Mouse (Mus musculus): Measurements from ENCODE around the gene Asxl2. TPM values are rescaled to one million over a fixed set of nuclear protein-coding genes. Genes with fewer than 3 reads are reported as not detected.
A peak's percentile ranks its signal among the peaks of the same experiment; 100 is the strongest.

The Asxl2 gene
- total and polyA plus RNA-seq, 2 experiments from 2014 or later, result 9.5 to 16.0 TPM

- peaks cover 5% of the 10 kb centered on the region; the same call in 1 of the 2 replicates for H3K4me1 ChIP-seq (ENCODE audit: insufficient read depth, low read length)
- H3K9me3 ChIP-seq (ENCODE audit: low read length), result no peaks in the 10 kb centered on the region
- DNase-seq (ENCODE audit: low spot score), result no peak
- H3K27ac ChIP-seq (ENCODE audit: low read depth, low read length), result no peak overlapping the region
- H3K27me3 ChIP-seq (ENCODE audit: insufficient read depth, low read length), result no peaks in the 10 kb centered on the region
- no peak overlapping the region for H3K9ac ChIP-seq (replicated peaks; ENCODE audit: low read length, poor library complexity, severe bottlenecking)
- H3K4me3 ChIP-seq (ENCODE audit: low read depth, low read length), result no peak overlapping the region
- no peak for ATAC-seq (ENCODE audit: low FRiP score)
- 88% methylated on average over 2 of the region's 2 CpGs for WGBS
- no peak overlapping the region for H3K4me2 ChIP-seq (ENCODE audit: low read depth, low read length, poor library complexity, severe bottlenecking)
- no peaks in the 10 kb centered on the region for H3K36me3 ChIP-seq (ENCODE audit: insufficient read depth, low read length)
- TF ChIP-seq CTCF (IDR thresholded peaks at IDR 0.05), result no peak
Observed at GRCm38 (mm10) chr12:3429681-3430442, 3.2 kb downstream of the Asxl2 start.

GRCm38 (mm10) chr12:3430443-3430753, 3.7 kb downstream of the Asxl2 start:
- TF ChIP-seq CTCF (IDR thresholded peaks at IDR 0.05), result no peak
- H3K27ac ChIP-seq (ENCODE audit: low read depth, low read length), result no peak overlapping the region
- no peaks in the 10 kb centered on the region for H3K27me3 ChIP-seq (ENCODE audit: insufficient read depth, low read length)
- H3K9me3 ChIP-seq (ENCODE audit: low read length), result no peaks in the 10 kb centered on the region
- DNase-seq (ENCODE audit: low spot score), result no peak
- no peak overlapping the region for H3K4me3 ChIP-seq (ENCODE audit: low read depth, low read length)
- H3K36me3 ChIP-seq (ENCODE audit: insufficient read depth, low read length), result no peaks in the 10 kb centered on the region
- H3K4me1 ChIP-seq (ENCODE audit: insufficient read depth, low read length), result peaks cover 2% of the 10 kb centered on the region; the same call in 1 of the 2 replicates
- H3K4me2 ChIP-seq (ENCODE audit: low read depth, low read length, poor library complexity, severe bottlenecking), result no peak overlapping the region
- no peak for ATAC-seq (ENCODE audit: low FRiP score)
- no peak overlapping the region for H3K9ac ChIP-seq (replicated peaks; ENCODE audit: low read length, poor library complexity, severe bottlenecking)

GRCm38 (mm10) chr12:3430985-3431384, 4.3 kb downstream of the Asxl2 start:
- Histone ChIP-seq H3K4me1 (ENCODE audit: insufficient read depth, low read length) (no peaks in the 10 kb centered on the region; the same call in 1 of the 2 replicates), H3K27me3 (ENCODE audit: insufficient read depth, low read length) (no peaks in the 10 kb centered on the region), H3K9ac (replicated peaks; ENCODE audit: low read length, poor library complexity, severe bottlenecking) (no peak overlapping the region), H3K36me3 (ENCODE audit: insufficient read depth, low read length) (no peaks in the 10 kb centered on the region), H3K4me2 (ENCODE audit: low read depth, low read length, poor library complexity, severe bottlenecking) (no peak overlapping the region), H3K4me3 (ENCODE audit: low read depth, low read length) (no peak overlapping the region), H3K9me3 (ENCODE audit: low read length) (no peaks in the 10 kb centered on the region), H3K27ac (ENCODE audit: low read depth, low read length) (no peak overlapping the region)
- ATAC-seq (ENCODE audit: low FRiP score) (no peak), DNase-seq (ENCODE audit: low spot score) (no peak)
- TF ChIP-seq CTCF (IDR thresholded peaks at IDR 0.05), result peak; percentile 16; the same call in 1 of the 2 replicates

GRCm38 (mm10) chr12:3433736-3434135, 7.1 kb downstream of the Asxl2 start:
- Histone ChIP-seq H3K4me2 (ENCODE audit: low read depth, low read length, poor library complexity, severe bottlenecking) (no peak overlapping the region), H3K4me3 (ENCODE audit: low read depth, low read length) (no peak overlapping the region), H3K4me1 (ENCODE audit: insufficient read depth, low read length) (no peaks in the 10 kb centered on the region), H3K9ac (replicated peaks; ENCODE audit: low read length, poor library complexity, severe bottlenecking) (no peak overlapping the region), H3K27ac (ENCODE audit: low read depth, low read length) (no peak overlapping the region), H3K36me3 (ENCODE audit: insufficient read depth, low read length) (no peaks in the 10 kb centered on the region), H3K27me3 (ENCODE audit: insufficient read depth, low read length) (no peaks in the 10 kb centered on the region), H3K9me3 (ENCODE audit: low read length) (no peaks in the 10 kb centered on the region)
- TF ChIP-seq CTCF (IDR thresholded peaks at IDR 0.05), result no peak
- DNase-seq (ENCODE audit: low spot score) (no peak), ATAC-seq (ENCODE audit: low FRiP score) (no peak)
- WGBS, result 62% methylated on average over 1 of the region's 1 CpGs

GRCm38 (mm10) chr12:3436446-3436845, 9.8 kb downstream of the Asxl2 start:
- Histone ChIP-seq H3K27me3 (ENCODE audit: insufficient read depth, low read length) (no peaks in the 10 kb centered on the region), H3K4me1 (ENCODE audit: insufficient read depth, low read length) (no peaks in the 10 kb centered on the region), H3K36me3 (ENCODE audit: insufficient read depth, low read length) (no peaks in the 10 kb centered on the region), H3K9me3 (ENCODE audit: low read length) (no peaks in the 10 kb centered on the region), H3K27ac (ENCODE audit: low read depth, low read length) (no peak overlapping the region), H3K9ac (replicated peaks; ENCODE audit: low read length, poor library complexity, severe bottlenecking) (no peak overlapping the region), H3K4me2 (ENCODE audit: low read depth, low read length, poor library complexity, severe bottlenecking) (no peak overlapping the region), H3K4me3 (ENCODE audit: low read depth, low read length) (no peak overlapping the region)
- DNase-seq (ENCODE audit: low spot score) (no peak), ATAC-seq (ENCODE audit: low FRiP score) (no peak)
- 95% methylated on average over 5 of the region's 5 CpGs for WGBS
- no peak for TF ChIP-seq CTCF (IDR thresholded peaks at IDR 0.05)

GRCm38 (mm10) chr12:3437815-3438214, 11.2 kb downstream of the Asxl2 start:
- no peaks in the 10 kb centered on the region for H3K9me3 ChIP-seq (ENCODE audit: low read length)
- no peaks in the 10 kb centered on the region for H3K36me3 ChIP-seq (ENCODE audit: insufficient read depth, low read length)
- H3K27me3 ChIP-seq (ENCODE audit: insufficient read depth, low read length), result no peaks in the 10 kb centered on the region
- ATAC-seq (ENCODE audit: low FRiP score) (no peak), DNase-seq (ENCODE audit: low spot score) (no peak)
- 97% methylated on average over 1 of the region's 1 CpGs for WGBS
- no peak overlapping the region for H3K4me3 ChIP-seq (ENCODE audit: low read depth, low read length)
- no peak overlapping the region for H3K9ac ChIP-seq (replicated peaks; ENCODE audit: low read length, poor library complexity, severe bottlenecking)
- no peak overlapping the region for H3K27ac ChIP-seq (ENCODE audit: low read depth, low read length)
- peak; percentile 46; the same call in 1 of the 2 replicates for TF ChIP-seq CTCF (IDR thresholded peaks at IDR 0.05)
- H3K4me2 ChIP-seq (ENCODE audit: low read depth, low read length, poor library complexity, severe bottlenecking), result no peak overlapping the region
- H3K4me1 ChIP-seq (ENCODE audit: insufficient read depth, low read length), result no peaks in the 10 kb centered on the region
